Mouse (Mus musculus) large intestine, adult 2 months (tissue): ENCODE results near the gene Cd99l2. TPM values are rescaled to one million over a fixed set of nuclear protein-coding genes. Genes with fewer than 3 reads are reported as not detected.
"Not testable (repeated sequence)": the region's sequence is repeated elsewhere in the genome, so short reads cannot be mapped to it uniquely, and the experiment has no call there.

ENCODE experiments used
- DNase-seq: peaks from one replicate; pipeline ENCODE4 v3.0.0-alpha.2; 2012; ENCODE audit warnings: low read depth, low spot score
- WGBS: fragments of 180-500 bp; shearing (Covaris S2); methylation state at CpG from one replicate; pipeline ENCODE4 v1.1.7; 2018; 5-methylcytosine and 5-hydroxymethylcytosine counted together
- polyA plus RNA-seq: library from polyadenylated mRNA; depleted of rRNA; stranded (reverse); fragments of >200 nt; gene quantifications from 2 replicates; pipeline ENCODE4 v1.2.3, GENCODE M21; 2012; rRNA removed

The Cd99l2 gene
- 5.6 and 5.7 TPM in 2 replicates for polyA plus RNA-seq

GRCm38 (mm10) chrX:71492634-71493278, at the start of gene Cd99l2:
Gene Cd99l2 (minus strand): TSS chrX:71492849.
- 15% methylated on average over 22 of the region's 23 CpGs for WGBS
- DNase-seq: peak; percentile 37

- 81% methylated on average over 7 of the region's 7 CpGs for WGBS
Observed at GRCm38 (mm10) chrX:71540821-71541510, 48.3 kb upstream of the Cd99l2 start.

GRCm38 (mm10) chrX:71537791-71538190, 45.1 kb upstream of the Cd99l2 start:
- 79% methylated on average over 2 of the region's 2 CpGs for WGBS

More at GRCm38 (mm10) chrX:71540821-71541510, 48.3 kb upstream of the Cd99l2 start:
- no peak for DNase-seq

GRCm38 (mm10) chrX:71534102-71534501, 41.5 kb upstream of the Cd99l2 start:
- WGBS: 74% methylated on average over 5 of the region's 5 CpGs
- DNase-seq: no peak

More at GRCm38 (mm10) chrX:71537791-71538190, 45.1 kb upstream of the Cd99l2 start:
- DNase-seq: no peak

- DNase-seq: no peak
- 73% methylated on average over 3 of the region's 3 CpGs for WGBS
Observed at GRCm38 (mm10) chrX:71532635-71533034, 40.0 kb upstream of the Cd99l2 start.

GRCm38 (mm10) chrX:71528646-71529045, 36.0 kb upstream of the Cd99l2 start:
- DNase-seq: no peak
- WGBS: 48% methylated on average over 6 of the region's 6 CpGs

GRCm38 (mm10) chrX:71528150-71528549, 35.5 kb upstream of the Cd99l2 start:
- WGBS: 72% methylated on average over 3 of the region's 3 CpGs
- DNase-seq: no peak

- 100% methylated on average over 1 of the region's 1 CpGs for WGBS
- DNase-seq: no peak
Observed at GRCm38 (mm10) chrX:71527461-71527860, 34.8 kb upstream of the Cd99l2 start.

GRCm38 (mm10) chrX:71525593-71526299, 33.1 kb upstream of the Cd99l2 start:
- no peak for DNase-seq
- 41% methylated on average over 3 of the region's 3 CpGs for WGBS

- 57% methylated on average over 2 of the region's 2 CpGs for WGBS
Observed at GRCm38 (mm10) chrX:71524310-71524709, 31.7 kb upstream of the Cd99l2 start.

GRCm38 (mm10) chrX:71522889-71523288, 30.2 kb upstream of the Cd99l2 start:
- WGBS: 92% methylated on average over 3 of the region's 3 CpGs
- DNase-seq: no peak

More at GRCm38 (mm10) chrX:71524310-71524709, 31.7 kb upstream of the Cd99l2 start:
- DNase-seq: no peak

- no peak for DNase-seq
- 82% methylated on average over 4 of the region's 4 CpGs for WGBS
Observed at GRCm38 (mm10) chrX:71519252-71519651, 26.6 kb upstream of the Cd99l2 start.

GRCm38 (mm10) chrX:71506591-71506990, 13.9 kb upstream of the Cd99l2 start:
- WGBS: 83% methylated on average over 4 of the region's 4 CpGs
- not testable (repeated sequence) for DNase-seq

- WGBS: 24% methylated on average over 9 of the region's 9 CpGs
- peak; percentile 6 for DNase-seq
Observed at GRCm38 (mm10) chrX:71493279-71493656, 619 bp upstream of the Cd99l2 start.

- WGBS: 30% methylated on average over 17 of the region's 17 CpGs
- DNase-seq: no peak
Observed at GRCm38 (mm10) chrX:71491931-71492633, 567 bp downstream of the Cd99l2 start.

GRCm38 (mm10) chrX:71489353-71489752, 3.3 kb downstream of the Cd99l2 start:
- DNase-seq: no peak
- 74% methylated on average over 1 of the region's 1 CpGs for WGBS

- WGBS: 87% methylated on average over 2 of the region's 2 CpGs
- no peak for DNase-seq
Observed at GRCm38 (mm10) chrX:71482244-71482643, 10.4 kb downstream of the Cd99l2 start.

GRCm38 (mm10) chrX:71475992-71476391, 16.7 kb downstream of the Cd99l2 start:
- DNase-seq: no peak
- WGBS: 86% methylated on average over 3 of the region's 3 CpGs

GRCm38 (mm10) chrX:71475497-71475896, 17.2 kb downstream of the Cd99l2 start:
- no peak for DNase-seq
- 52% methylated on average over 3 of the region's 3 CpGs for WGBS

- no peak for DNase-seq
Observed at GRCm38 (mm10) chrX:71475084-71475483, 17.6 kb downstream of the Cd99l2 start.

More at GRCm38 (mm10) chrX:71475084-71475483, 17.6 kb downstream of the Cd99l2 start:
- 77% methylated on average over 3 of the region's 3 CpGs for WGBS
